Mouse (Mus musculus): ENCODE measurements around the gene Nup210l.

Nup210l gene

DNA sequence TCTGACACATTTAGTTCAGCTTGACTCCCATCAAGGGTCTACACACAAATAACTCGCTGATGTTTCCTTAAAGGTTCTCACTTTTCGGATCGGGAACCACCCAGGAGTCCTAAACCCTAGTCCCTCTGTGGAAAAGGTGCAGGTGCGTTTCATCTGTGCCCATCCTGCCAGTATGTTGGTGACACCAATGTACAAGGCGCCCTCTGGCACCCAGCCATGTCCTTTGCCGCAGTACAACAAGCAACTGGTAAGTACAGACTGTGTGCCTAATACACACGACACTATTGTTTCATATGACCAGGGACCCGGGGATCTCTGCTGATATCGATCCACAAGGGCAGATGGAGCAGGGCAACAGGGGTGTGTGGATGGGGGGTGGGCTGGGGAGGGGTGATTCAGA is 55.8 kb downstream of the Nup210l start:
- no peak for DNase-seq (ENCODE audit: low read depth, low spot score)

DNA sequence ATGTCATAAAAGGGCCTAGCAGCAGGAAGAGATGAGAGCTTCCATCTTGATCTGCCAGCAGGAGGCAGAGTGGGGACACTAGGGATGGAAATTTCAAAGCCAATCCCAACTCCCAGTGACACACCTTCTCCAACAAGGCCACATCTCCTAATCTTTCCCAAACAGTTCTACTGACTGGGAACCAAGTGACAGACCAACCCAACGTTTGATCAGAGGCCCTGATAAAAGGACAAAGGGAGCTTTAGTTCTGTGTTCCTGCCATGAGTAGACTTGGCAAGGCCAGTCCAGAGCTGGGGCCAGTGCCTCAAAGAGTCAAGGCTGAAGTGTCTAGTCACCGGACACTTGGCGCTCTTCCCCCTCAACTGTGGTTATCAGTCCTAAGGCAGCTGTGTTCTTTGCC is 57.6 kb downstream of the Nup210l start:
- no peak for DNase-seq (ENCODE audit: low read depth, low spot score)

- DNase-seq (ENCODE audit: low read depth, low spot score), result no peak
These were observed 75.6 kb downstream of the Nup210l start for GRCm38 (mm10) chr3:90179566-90179965.

DNA sequence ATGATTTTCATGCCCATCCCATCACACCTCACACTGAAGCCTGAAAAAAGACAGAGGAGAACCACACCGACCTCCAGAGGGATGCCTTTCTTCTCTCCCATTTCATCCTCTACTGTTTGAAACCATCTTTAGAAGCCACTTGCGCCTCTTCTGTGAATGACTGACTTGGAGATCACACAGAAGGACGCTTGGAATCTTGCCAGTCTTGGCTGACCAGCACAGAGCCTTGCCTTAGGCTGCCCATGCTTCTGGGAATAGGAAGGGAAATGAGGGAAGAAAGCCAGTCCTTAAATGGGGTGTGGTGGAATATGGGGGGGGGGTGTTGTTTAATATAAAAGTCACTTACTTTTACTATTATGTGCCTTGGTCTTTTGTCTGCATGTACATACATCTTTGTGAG is 79.6 kb downstream of the Nup210l start:
- no peak for DNase-seq (ENCODE audit: low read depth, low spot score)

DNA sequence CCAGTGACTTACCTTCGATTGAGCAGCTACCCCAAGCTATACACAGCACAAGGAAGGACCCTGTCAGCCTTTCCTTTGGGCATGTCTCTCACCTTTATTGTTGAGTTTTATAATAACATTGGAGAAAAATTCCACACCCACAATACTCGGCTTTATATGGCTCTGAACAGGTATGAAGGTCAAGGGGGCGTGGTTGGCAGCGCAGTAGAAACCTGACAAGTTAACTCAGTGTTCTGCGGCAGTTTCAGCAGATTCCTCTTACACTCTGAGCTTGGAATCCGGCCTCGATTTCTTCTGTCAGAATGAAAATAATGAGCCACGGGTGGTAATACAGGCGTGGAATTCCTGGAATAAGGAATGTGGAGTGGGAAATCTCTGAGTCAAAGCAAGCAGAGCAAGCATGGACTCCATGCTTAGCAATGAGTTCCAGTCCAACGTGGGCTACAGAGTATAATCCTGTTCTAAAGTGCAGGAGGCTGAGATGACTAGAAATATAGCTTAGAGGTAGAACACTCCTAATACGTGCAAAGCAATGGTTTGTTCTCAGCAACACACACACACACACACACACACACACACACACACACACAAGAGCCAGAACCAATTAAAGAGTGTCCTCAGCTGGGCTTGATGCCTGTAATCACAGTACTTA is 87.1 kb downstream of the Nup210l start:
- DNase-seq (ENCODE audit: low read depth, low spot score), result no peak

DNA sequence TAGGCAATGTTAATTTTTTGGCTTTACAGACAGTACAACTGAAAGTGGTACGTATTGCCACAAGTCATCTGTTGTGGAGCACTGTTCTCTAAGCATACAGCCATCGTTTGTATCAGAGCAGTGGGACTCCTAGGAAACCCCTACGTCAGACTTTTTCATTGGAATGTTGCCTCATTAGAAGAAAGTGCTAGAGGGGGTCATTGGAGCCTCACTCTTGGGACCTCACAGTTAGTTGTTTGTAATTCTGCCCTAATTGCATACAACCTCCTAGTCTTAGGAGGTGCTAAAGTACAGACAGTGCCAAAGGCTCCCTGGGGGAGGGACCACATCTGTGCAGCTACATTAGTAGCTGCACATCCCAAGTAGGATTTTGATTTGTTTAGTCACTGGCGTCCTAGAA is 90.8 kb downstream of the Nup210l start:
- no peak for DNase-seq (ENCODE audit: low read depth, low spot score)

GRCm38 (mm10) chr3:90195644-90196043 is 91.7 kb downstream of the Nup210l start:
- DNase-seq (ENCODE audit: low read depth, low spot score), result peak; percentile 28

DNA sequence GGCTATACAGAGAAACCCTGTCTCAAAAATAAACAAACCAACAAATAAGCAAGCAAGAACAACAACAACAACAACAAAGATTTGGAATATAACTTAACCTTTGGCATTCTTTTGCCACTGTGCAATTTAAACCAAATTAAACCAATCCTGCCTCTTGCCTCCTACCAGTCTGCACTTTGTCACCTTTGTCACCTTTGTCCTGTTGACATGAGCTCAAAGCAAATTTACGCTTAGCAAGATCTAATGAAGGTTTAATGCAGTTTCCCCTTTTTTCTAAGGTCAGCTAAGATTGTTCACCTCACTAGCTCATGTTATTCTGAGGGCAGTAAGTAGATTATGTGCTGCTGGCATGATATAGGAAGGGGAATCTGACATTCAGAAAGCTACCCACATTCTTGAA is 93.6 kb downstream of the Nup210l start:
- DNase-seq (ENCODE audit: low read depth, low spot score), result no peak

GRCm38 (mm10) chr3:90202884-90203283 is 99.0 kb downstream of the Nup210l start:
- DNase-seq (ENCODE audit: low read depth, low spot score), result no peak

GRCm38 (mm10) chr3:90203619-90204018 is 99.7 kb downstream of the Nup210l start:
- DNase-seq (ENCODE audit: low read depth, low spot score), result no peak

GRCm38 (mm10) chr3:90204582-90204981 is 100.7 kb downstream of the Nup210l start:
- no peak for DNase-seq (ENCODE audit: low read depth, low spot score)

DNA sequence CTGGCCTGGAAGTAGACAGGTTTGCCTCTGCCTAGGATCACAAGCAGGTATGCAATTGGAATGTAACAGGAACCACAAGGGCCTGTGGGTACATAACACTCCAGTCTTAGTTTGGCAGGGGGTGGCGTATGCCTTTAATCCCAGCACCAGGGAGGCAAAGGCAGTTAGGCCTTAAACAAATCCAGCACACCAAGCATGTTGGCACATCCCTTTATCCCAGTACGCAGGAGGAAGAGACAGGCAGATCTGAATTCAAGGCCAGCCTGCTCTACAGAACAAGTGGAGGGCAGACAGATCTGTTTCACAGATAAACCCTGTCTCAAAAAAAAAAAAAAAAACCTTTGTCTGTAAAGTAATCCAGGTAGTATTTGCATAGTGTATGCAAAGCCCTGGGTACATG is 104.7 kb downstream of the Nup210l start:
- DNase-seq (ENCODE audit: low read depth, low spot score), result no peak

- DNase-seq (ENCODE audit: low read depth, low spot score), result no peak
These were observed 106.1 kb downstream of the Nup210l start for GRCm38 (mm10) chr3:90209908-90210566.

- no peak for DNase-seq (ENCODE audit: low read depth, low spot score)
These were observed 107.8 kb downstream of the Nup210l start for GRCm38 (mm10) chr3:90211475-90212398.

DNA sequence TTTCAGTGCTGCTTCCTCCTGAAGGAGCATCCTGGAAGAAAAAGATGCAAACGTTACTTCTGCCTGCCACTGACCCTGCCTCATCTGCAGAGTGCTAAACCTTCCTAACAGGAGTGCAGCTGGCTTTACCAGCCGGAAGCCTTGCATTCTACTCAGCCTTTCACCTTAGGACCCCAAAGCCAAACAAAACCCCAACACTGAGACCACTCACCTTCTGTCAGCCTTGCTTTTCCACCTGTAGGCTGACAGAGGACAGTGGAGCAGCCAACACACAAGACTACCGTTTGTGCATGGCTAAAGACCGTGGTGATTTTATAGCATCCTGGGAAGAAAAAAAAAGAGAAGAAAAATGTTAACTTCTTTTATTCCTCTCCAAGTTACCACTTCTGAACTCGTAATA is 108.8 kb downstream of the Nup210l start:
- DNase-seq (ENCODE audit: low read depth, low spot score), result no peak

GRCm38 (mm10) chr3:90213377-90213866 is 109.5 kb downstream of the Nup210l start, which contains the start of the genes Rps27 and Rab13:
Gene Rps27, minus strand, starts transcription at chr3:90213651.
Gene Rab13, plus strand, starts transcription at chr3:90213695.
- peak; percentile 86 for DNase-seq (ENCODE audit: low read depth, low spot score)

DNA sequence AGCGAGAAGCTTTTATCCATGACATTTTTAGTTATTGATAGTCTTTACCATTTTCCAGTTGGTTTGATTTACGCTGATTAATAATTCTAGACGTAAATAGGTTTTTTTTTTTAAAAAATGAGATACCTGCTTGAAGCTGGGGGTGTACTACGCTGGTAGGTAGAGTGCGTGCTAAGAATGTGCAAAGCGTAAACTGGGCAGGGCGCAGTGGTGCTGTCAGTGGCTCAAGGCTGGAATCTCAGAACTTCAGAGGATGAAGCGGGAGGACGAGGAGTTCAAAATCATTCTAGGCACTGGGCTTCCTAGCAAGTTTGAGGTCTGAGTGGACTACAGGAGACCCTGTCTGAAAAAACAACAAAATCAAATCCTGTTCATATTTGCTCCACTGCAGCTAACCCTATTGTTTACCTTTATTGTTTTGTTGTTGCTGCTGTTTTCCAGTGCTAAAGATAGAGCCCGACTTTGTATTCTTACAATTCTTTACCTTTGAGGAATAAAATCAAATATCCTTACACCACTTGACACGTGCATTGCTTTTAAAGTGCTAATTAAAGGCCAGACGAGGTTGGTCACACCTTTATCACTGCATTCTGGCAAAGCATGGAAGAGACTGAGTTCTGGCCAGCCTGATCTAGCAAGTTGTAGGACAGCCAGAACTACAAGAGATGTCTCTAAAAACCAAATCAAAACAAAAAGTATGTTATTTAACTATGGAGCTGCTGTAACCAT is 110.2 kb downstream of the Nup210l start:
- DNase-seq (ENCODE audit: low read depth, low spot score), result no peak

GRCm38 (mm10) chr3:90215825-90216380 is 112.0 kb downstream of the Nup210l start:
- DNase-seq (ENCODE audit: low read depth, low spot score), result no peak

DNA sequence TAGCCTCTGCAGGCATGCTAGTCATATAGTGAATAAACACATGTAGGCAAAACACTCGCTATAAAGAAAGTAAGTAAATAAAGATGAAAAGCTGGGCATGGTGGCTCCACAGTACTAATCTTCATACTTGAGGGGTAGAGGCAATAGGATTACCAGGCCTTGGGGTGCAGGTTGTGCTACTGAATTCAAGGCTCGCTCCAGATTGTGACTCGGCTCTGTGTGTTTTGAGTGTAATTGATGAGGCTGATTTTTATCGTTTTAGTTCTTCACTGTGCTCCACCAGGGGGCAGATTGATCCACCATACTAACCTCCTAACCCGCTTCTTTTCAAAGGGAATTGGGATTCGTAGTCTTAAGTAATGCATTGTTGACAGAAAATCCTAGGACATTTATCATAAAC is 116.2 kb downstream of the Nup210l start:
- DNase-seq (ENCODE audit: low read depth, low spot score), result no peak

DNA sequence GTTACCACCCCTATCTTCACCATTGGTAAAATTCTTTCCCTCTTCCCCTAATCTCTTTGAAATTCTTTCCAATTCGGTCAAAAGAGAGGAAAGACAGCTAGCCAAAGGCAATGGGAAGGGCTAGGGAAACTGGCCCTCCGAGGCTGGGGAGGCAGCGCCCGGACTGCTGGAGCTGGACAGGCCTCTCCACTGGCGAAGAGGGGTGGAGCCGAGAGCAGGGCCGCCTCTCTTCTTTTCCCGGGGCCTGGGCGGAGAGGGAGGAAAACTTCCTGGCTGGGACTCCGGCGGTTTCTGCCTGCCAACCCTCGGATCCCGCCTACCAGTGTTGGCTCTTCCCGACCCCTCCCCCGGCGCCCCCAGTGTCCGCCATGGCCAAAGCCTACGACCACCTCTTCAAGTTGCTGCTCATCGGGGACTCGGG is 116.6 kb downstream of the Nup210l start:
- DNase-seq (ENCODE audit: low read depth, low spot score), result no peak

- no peak for DNase-seq (ENCODE audit: low read depth, low spot score)
These were observed 117.2 kb downstream of the Nup210l start for GRCm38 (mm10) chr3:90221123-90221522.
